Mouse (Mus musculus): ENCODE measurements at regions not wholly inside any gene's neighbourhood (a gene's known extent, or its start where the extent isn't known, plus 50 kb on each side); places are given as distances from the start of the nearest gene placed in this dataset.

- TF ChIP-seq POLR2A (IDR thresholded peaks at IDR 0.05; ENCODE audit: insufficient read depth, low read depth, low read length) = no peak
- no peak for TF ChIP-seq CTCF (IDR thresholded peaks at IDR 0.05)
These were observed 169.8 kb upstream of the Irf2bp2 start for GRCm38 (mm10) chr8:126763600-126763999.

Data from heart, adult 2 months (tissue).